Mouse (Mus musculus) neural tube, embryonic 13.5 days (tissue): ENCODE measurements around the gene Iffo1. TPM values are rescaled to one million over a fixed set of nuclear protein-coding genes. Genes with fewer than 3 reads are reported as not detected.

ENCODE experiments used
- ATAC-seq: fragments of 200-750 bp; cut with Nextera tagmentation; 2 replicates; pipeline ENCODE4 v1.8.0; 2017; ENCODE audit warnings: low read depth, mild to moderate bottlenecking, moderate TSS enrichment, moderate library complexity
- H3K27ac ChIP-seq: fragments of 300-500 bp; sonication (generic); replicated peaks from 2 replicates; pipeline ENCODE4 v1.5.1; 2015; ENCODE audit warnings: moderate library complexity, mild to moderate bottlenecking, inconsistent platforms
- H3K27me3 ChIP-seq: fragments of 300-500 bp; sonication (generic); 2 replicates; pipeline ENCODE4 v1.6.1; 2015; ENCODE audit warnings: mild to moderate bottlenecking, inconsistent platforms
- H3K36me3 ChIP-seq: fragments of 300-500 bp; sonication (generic); 2 replicates; pipeline ENCODE4 v1.6.1; 2015; ENCODE audit warnings: mild to moderate bottlenecking, inconsistent platforms
- H3K4me1 ChIP-seq: fragments of 300-500 bp; sonication (generic); replicated peaks from 2 replicates; pipeline ENCODE4 v1.6.1; 2015; ENCODE audit warnings: inconsistent platforms
- H3K4me2 ChIP-seq: fragments of 300-500 bp; sonication (generic); 2 replicates; pipeline ENCODE4 v1.6.1; 2015; ENCODE audit warnings: inconsistent platforms, mild to moderate bottlenecking, moderate library complexity
- H3K4me3 ChIP-seq: fragments of 300-500 bp; sonication (generic); 2 replicates; pipeline ENCODE4 v1.5.1; 2015; ENCODE audit warnings: mild to moderate bottlenecking, inconsistent platforms
- H3K9ac ChIP-seq: fragments of 300-500 bp; sonication (generic); 2 replicates; pipeline ENCODE4 v1.6.1; 2015; ENCODE audit warnings: moderate library complexity, mild to moderate bottlenecking, inconsistent platforms
- H3K9me3 ChIP-seq: fragments of 300-500 bp; sonication (generic); 2 replicates; pipeline ENCODE4 v1.6.1; 2016; ENCODE audit warnings: inconsistent platforms
- WGBS: fragments of 180-500 bp; shearing (Covaris S2); methylation state at CpG from one replicate; pipeline ENCODE4 v1.1.7; 2015; 5-methylcytosine and 5-hydroxymethylcytosine counted together
- polyA plus RNA-seq: library from polyadenylated mRNA; unstranded; fragments of >200 nt; fragmentation: Nextera tagmentation; extraction: Ambion mirVana; gene quantifications from 2 replicates; pipeline ENCODE4 v1.2.1, GENCODE M21; 2015

Gene Iffo1
- polyA plus RNA-seq, 1 experiment from 2014 or later: 21.1 TPM

GRCm38 (mm10) chr6:125165328-125165891 lies 20.4 kb downstream of the Iffo1 start:
- peak overlapping the region; percentile 98 for H3K4me3 ChIP-seq
- H3K27ac ChIP-seq: peak overlapping the region; percentile 95
- WGBS: 2% methylated on average over 36 of the region's 36 CpGs
- peak; percentile 93 for ATAC-seq
- H3K36me3 ChIP-seq: peaks cover 57% of the 10 kb centered on the region
- H3K9ac ChIP-seq: peak overlapping the region; percentile 97
- no peaks in the 10 kb centered on the region for H3K27me3 ChIP-seq
- peaks cover 53% of the 10 kb centered on the region for H3K4me1 ChIP-seq
- no peaks in the 10 kb centered on the region for H3K9me3 ChIP-seq
- peak overlapping the region; percentile 97 for H3K4me2 ChIP-seq

- ATAC-seq: peak; percentile 18
Observed at GRCm38 (mm10) chr6:125166051-125166751, 21.2 kb downstream of the Iffo1 start, which contains the start of gene Gapdh. Gapdh (minus strand) TSS chr6:125166467.

GRCm38 (mm10) chr6:125166861-125167650 lies 22.0 kb downstream of the Iffo1 start:
- WGBS: 17% methylated on average over 10 of the region's 10 CpGs
- no peak for ATAC-seq
- H3K9ac ChIP-seq: peak overlapping the region; percentile 97

More at GRCm38 (mm10) chr6:125166051-125166751, 21.2 kb downstream of the Iffo1 start, which contains the start of gene Gapdh:
- H3K27me3 ChIP-seq: no peaks in the 10 kb centered on the region
- H3K27ac ChIP-seq: peak within 1 kb of the TSS; percentile 95
- H3K4me1 ChIP-seq: peaks cover 47% of the 10 kb centered on the region
- H3K9me3 ChIP-seq: no peaks in the 10 kb centered on the region
- peak within 1 kb of the TSS; percentile 97 for H3K9ac ChIP-seq
- H3K4me3 ChIP-seq: peak within 1 kb of the TSS; percentile 98
- peak within 1 kb of the TSS; percentile 97 for H3K4me2 ChIP-seq
- WGBS: under 1% methylated on average over 18 of the region's 18 CpGs
- H3K36me3 ChIP-seq: peaks cover 57% of the 10 kb centered on the region

GRCm38 (mm10) chr6:125168086-125168485 lies 23.0 kb downstream of the Iffo1 start:
- peaks cover 65% of the 10 kb centered on the region for H3K36me3 ChIP-seq
- no peak overlapping the region for H3K9ac ChIP-seq
- 90% methylated on average over 14 of the region's 14 CpGs for WGBS
- H3K27ac ChIP-seq: no peak overlapping the region
- peaks cover 36% of the 10 kb centered on the region for H3K4me1 ChIP-seq
- no peaks in the 10 kb centered on the region for H3K27me3 ChIP-seq
- no peak overlapping the region for H3K4me2 ChIP-seq
- no peaks in the 10 kb centered on the region for H3K9me3 ChIP-seq
- H3K4me3 ChIP-seq: no peak overlapping the region
- no peak for ATAC-seq

More at GRCm38 (mm10) chr6:125166861-125167650, 22.0 kb downstream of the Iffo1 start:
- Histone ChIP-seq H3K27me3 (no peaks in the 10 kb centered on the region), H3K4me2 (peak overlapping the region; percentile 97), H3K9me3 (no peaks in the 10 kb centered on the region), H3K36me3 (peaks cover 61% of the 10 kb centered on the region), H3K4me1 (peaks cover 42% of the 10 kb centered on the region), H3K4me3 (peak overlapping the region; percentile 98; the same call in 1 of the 2 replicates), H3K27ac (peak overlapping the region; percentile 95)

GRCm38 (mm10) chr6:125170194-125170593 lies 25.2 kb downstream of the Iffo1 start:
- Histone ChIP-seq H3K4me3 (no peak overlapping the region), H3K4me1 (peaks cover 22% of the 10 kb centered on the region), H3K4me2 (no peak overlapping the region), H3K27ac (no peak overlapping the region), H3K9me3 (no peaks in the 10 kb centered on the region), H3K36me3 (peaks cover 81% of the 10 kb centered on the region), H3K27me3 (no peaks in the 10 kb centered on the region), H3K9ac (no peak overlapping the region)
- no peak for ATAC-seq
- 89% methylated on average over 6 of the region's 6 CpGs for WGBS

- H3K9me3 ChIP-seq: no peaks in the 10 kb centered on the region
- H3K27me3 ChIP-seq: no peaks in the 10 kb centered on the region
- H3K4me1 ChIP-seq: peaks cover 4% of the 10 kb centered on the region
- H3K4me2 ChIP-seq: no peak overlapping the region
- H3K36me3 ChIP-seq: peaks cover 100% of the 10 kb centered on the region
- no peak overlapping the region for H3K27ac ChIP-seq
- H3K4me3 ChIP-seq: no peak overlapping the region
- 94% methylated on average over 2 of the region's 2 CpGs for WGBS
- no peak for ATAC-seq
- no peak overlapping the region for H3K9ac ChIP-seq
Observed at GRCm38 (mm10) chr6:125172474-125172873, 27.4 kb downstream of the Iffo1 start.

- Histone ChIP-seq H3K9ac (no peak overlapping the region), H3K4me3 (no peak overlapping the region), H3K4me2 (no peak overlapping the region), H3K4me1 (no peaks in the 10 kb centered on the region), H3K36me3 (peaks cover 100% of the 10 kb centered on the region), H3K9me3 (no peaks in the 10 kb centered on the region), H3K27me3 (no peaks in the 10 kb centered on the region), H3K27ac (no peak overlapping the region)
- 95% methylated on average over 7 of the region's 7 CpGs for WGBS
- no peak for ATAC-seq
Observed at GRCm38 (mm10) chr6:125173256-125173655, 28.2 kb downstream of the Iffo1 start.

- Histone ChIP-seq H3K27me3 (no peaks in the 10 kb centered on the region), H3K27ac (no peak overlapping the region), H3K9me3 (no peaks in the 10 kb centered on the region), H3K4me2 (no peak overlapping the region), H3K4me3 (no peak overlapping the region), H3K36me3 (peaks cover 100% of the 10 kb centered on the region), H3K4me1 (no peaks in the 10 kb centered on the region), H3K9ac (no peak overlapping the region)
- no peak for ATAC-seq
- 94% methylated on average over 5 of the region's 5 CpGs for WGBS
Observed at GRCm38 (mm10) chr6:125175469-125175868, 30.4 kb downstream of the Iffo1 start.

GRCm38 (mm10) chr6:125179601-125180000 lies 34.6 kb downstream of the Iffo1 start:
- Histone ChIP-seq H3K4me3 (no peak overlapping the region), H3K27ac (no peak overlapping the region)

GRCm38 (mm10) chr6:125182133-125182532 lies 37.1 kb downstream of the Iffo1 start:
- Histone ChIP-seq H3K4me2 (no peak overlapping the region), H3K9me3 (no peaks in the 10 kb centered on the region), H3K9ac (no peak overlapping the region), H3K4me1 (no peaks in the 10 kb centered on the region), H3K4me3 (no peak overlapping the region), H3K36me3 (peaks cover 98% of the 10 kb centered on the region), H3K27ac (no peak overlapping the region), H3K27me3 (no peaks in the 10 kb centered on the region)
- 75% methylated on average over 5 of the region's 5 CpGs for WGBS
- ATAC-seq: no peak

More at GRCm38 (mm10) chr6:125179601-125180000, 34.6 kb downstream of the Iffo1 start:
- ATAC-seq: no peak
- Histone ChIP-seq H3K27me3 (no peaks in the 10 kb centered on the region), H3K4me1 (no peaks in the 10 kb centered on the region), H3K36me3 (peaks cover 98% of the 10 kb centered on the region), H3K4me2 (no peak overlapping the region), H3K9ac (no peak overlapping the region), H3K9me3 (no peaks in the 10 kb centered on the region)
- 91% methylated on average over 7 of the region's 7 CpGs for WGBS

- no peak overlapping the region for H3K4me2 ChIP-seq
- H3K36me3 ChIP-seq: peaks cover 82% of the 10 kb centered on the region
- ATAC-seq: no peak
- H3K27me3 ChIP-seq: no peaks in the 10 kb centered on the region
- 96% methylated on average over 10 of the region's 10 CpGs for WGBS
- H3K27ac ChIP-seq: no peak overlapping the region
- H3K4me1 ChIP-seq: peaks cover 17% of the 10 kb centered on the region
- no peak overlapping the region for H3K9ac ChIP-seq
- no peaks in the 10 kb centered on the region for H3K9me3 ChIP-seq
- no peak overlapping the region for H3K4me3 ChIP-seq
Observed at GRCm38 (mm10) chr6:125186203-125186602, 41.2 kb downstream of the Iffo1 start.

GRCm38 (mm10) chr6:125190816-125191215 lies 45.8 kb downstream of the Iffo1 start:
- Histone ChIP-seq H3K9me3 (no peaks in the 10 kb centered on the region), H3K4me3 (peak overlapping the region; percentile 74), H3K27ac (peak overlapping the region; percentile 100), H3K36me3 (peaks cover 63% of the 10 kb centered on the region), H3K27me3 (no peaks in the 10 kb centered on the region), H3K4me2 (peak overlapping the region; percentile 68), H3K4me1 (peaks cover 29% of the 10 kb centered on the region), H3K9ac (peak overlapping the region; percentile 73)
- ATAC-seq: no peak
